Mouse (Mus musculus) gastrocnemius, adult 8-10 months (tissue): ENCODE data around the gene Iba57. TPM values are rescaled to one million over a fixed set of nuclear protein-coding genes. Genes with fewer than 3 reads are reported as not detected.

ENCODE experiments used
- DNase-seq, 2 experiments: peaks; one replicate each; pipeline ENCODE4 v3.0.0; 2022; ENCODE audit warnings: low spot score in 2 of 2
- total RNA-seq, 4 experiments: library from RNA; stranded (reverse); gene quantifications; 2 replicates each; pipeline ENCODE4 v1.2.4; 2022

Gene Iba57
- total RNA-seq, 4 experiments from 2014 or later, result 6.1 to 7.4 (median 7.0) TPM

DNA sequence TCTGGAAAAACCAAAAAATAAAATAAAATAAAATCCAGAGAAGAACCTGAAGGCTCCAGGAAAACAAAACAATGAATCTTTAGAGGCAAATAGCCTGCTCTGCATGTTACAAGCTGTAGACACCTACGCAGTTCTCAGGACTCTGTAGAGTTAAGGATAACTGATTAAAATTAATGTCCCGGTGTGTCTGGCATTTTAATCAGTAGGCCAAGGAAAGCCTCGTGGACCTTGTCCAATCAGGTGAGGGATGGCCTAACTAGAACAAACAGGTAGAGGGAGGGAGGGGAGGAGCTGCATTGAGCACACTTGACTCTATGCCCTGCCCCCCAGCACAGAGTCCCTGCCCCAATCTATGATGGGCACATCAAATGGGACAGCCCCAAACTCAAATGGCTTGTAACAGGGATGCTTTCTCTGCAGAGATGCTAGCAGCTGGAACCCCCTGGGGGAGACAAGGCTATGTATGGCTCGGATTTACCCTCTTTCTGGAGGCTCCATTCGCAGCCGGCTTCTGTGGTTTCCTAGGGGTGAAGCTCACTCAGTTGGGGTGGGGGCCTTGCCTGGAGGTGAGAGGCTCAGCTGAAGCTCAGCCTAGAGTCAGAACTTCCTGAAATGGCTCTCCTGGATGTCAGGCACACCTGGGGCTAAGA, 10.8 kb upstream of the Iba57 start:
- DNase-seq, result no peak

DNA sequence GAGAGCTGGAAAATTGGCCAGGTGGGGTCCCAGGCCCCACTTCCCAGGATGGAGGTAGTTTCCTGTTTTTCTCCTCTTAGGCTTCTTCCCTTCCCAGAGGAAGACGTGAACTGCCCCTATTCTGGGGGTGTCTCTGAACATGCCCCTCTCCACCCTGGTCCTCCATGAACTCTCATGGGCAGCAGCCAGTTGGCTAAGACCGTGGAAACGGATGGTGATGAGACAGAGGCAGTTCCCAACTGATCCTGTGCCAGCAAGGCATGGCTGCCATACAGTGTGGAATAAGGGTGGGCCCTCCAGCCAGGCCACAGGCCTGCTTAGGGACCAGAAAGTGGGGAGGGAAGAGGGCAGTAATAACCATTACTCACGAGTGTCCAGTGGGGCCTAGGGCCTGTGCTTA, 7.0 kb upstream of the Iba57 start:
- DNase-seq, result no peak

DNA sequence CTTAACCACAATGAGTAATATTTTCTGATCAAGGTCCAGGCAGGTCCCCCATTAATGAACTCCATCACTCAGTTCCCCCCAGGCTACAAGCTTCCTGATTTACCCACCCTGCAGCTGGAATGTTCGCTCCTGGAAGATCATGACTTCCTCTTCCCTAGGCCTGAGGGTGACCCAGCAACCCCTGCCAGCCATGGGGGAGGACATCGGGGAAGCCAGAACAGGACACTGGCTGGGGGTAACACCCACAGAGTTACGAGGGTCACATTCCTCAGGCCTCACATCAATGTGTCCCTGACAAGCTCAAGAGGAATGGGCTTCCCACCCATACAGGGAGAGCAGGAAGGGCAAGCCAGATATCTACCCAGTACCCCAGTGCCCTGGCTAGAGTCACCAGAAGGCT, 6.3 kb upstream of the Iba57 start:
- DNase-seq, result no peak

DNA sequence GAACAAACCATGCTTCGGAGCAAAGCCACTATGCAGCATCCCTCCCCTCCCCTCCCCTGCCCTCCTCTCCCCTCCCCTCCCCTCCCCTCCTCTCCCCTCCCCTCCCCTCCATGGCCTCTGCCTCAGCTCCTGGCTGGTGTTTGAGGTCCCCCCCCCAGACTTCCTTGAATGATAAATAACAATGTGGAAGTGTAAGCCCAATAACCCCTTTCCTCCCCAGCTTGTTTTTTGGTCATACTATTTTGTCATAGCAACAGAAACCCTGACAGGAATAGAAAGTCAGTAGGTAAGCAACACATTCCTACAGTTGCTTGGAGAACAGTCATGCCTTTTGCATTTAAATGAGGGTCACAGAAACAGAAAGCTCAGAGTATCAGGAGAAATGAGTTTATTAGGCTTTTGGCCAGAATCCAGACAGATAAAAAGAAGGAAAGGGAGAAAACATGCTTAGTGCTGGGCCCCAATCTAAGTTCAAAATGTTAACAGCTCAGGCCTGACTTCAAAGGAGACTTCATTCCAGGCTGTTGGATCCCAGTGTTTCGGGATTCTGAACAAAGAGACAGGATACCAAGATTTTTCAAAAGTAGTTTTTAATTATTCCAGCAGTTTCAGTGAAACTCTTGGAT, 2.2 kb upstream of the Iba57 start:
- no peak for DNase-seq

DNA sequence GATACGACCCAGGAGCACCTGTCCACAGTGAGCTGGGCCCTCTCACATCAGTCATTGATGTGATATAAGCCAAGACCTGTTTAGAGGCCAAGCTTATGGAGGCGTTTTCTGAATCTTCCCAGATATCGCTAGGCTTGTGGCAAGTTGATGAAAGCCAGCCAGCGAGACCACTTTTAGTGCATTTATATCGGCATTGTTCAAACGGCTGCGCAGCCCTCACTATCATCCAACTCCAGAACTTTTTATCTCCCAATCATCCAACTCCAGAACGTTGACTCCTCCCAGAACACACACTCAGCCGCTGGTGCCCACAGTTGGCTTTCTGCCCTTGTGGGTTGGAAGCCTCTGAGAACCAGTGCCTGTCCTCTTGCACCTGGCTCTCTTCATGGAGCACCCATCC, 845 bp upstream of the Iba57 start:
- no peak for DNase-seq

DNA sequence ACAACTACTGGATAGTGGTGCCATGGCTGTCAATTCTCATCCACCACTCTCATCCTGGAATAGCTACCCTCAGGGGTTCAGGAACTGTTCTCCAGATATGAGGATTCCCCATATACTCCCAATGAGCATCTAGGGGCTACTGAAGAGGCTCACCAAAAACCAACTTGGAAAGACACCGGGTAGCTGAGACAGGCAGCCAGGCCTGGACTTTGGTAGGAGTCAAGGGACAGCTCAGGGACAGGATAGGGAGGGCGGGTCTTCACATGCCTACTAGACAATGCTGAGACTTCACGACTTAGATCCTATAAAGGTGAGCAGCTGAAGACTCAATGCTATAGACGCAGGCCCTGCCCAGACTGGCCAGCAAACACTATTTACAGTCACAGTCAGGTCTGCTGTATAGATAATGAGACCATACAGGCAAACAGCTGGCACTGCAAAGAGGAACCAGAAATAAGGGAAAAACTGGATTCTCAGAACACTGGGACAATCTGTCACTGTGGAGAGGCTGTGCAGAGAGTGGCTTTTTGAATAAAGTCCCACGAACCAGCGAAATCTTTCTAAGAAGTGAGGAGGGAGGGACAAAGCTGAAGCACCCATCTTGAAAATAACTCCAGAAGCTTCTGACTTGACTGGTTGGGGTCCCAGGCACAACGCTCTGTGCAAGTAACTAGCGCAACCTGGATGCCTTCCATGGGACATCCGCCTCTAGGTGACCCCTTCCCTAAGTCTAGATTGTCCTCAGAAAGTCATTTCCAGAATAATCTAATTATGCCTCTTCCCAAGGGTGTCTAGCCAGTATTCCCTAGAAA, 890 bp downstream of the Iba57 start:
- no peak for DNase-seq

DNA sequence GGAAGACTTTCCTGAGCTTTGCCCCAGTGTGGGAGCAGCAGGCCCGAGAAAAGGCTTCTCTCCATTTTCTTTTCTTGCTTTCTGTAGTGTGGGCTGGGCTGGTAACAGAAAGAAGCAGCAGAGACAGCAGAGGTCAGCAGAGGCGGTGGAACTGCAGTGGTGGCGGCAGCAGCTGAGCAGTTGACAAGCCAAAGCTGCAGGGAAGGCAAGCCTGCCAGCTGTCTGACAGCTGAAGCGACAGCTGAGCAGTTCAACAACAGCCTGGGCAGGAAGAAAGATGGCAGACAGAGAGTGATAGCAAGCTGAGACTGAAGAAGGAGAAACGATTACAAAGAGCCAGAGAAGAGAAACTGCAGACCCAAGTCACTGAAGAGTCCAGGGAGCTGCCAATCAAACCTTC, 2.1 kb downstream of the Iba57 start:
- DNase-seq, result peak; percentile 31 to 61

DNA sequence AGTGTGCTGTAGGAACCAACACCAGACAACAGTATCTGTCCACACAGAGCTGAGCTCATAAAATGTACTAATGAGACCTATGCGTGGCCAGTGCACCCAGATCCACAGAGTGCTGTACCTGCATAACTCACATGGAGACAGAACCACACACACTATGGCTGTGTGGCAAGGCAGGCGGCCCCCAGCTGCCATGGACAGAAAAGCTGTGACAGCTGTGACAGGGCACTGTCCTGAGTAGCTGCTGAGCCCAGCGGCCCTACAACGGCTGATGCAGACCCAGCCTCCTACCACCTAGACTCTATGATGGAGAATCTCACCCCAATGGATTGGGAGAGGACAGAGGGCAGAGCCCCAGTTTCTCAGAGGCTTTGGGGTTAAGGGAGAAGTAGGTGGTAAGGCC, 4.0 kb downstream of the Iba57 start:
- DNase-seq, result no peak

DNA sequence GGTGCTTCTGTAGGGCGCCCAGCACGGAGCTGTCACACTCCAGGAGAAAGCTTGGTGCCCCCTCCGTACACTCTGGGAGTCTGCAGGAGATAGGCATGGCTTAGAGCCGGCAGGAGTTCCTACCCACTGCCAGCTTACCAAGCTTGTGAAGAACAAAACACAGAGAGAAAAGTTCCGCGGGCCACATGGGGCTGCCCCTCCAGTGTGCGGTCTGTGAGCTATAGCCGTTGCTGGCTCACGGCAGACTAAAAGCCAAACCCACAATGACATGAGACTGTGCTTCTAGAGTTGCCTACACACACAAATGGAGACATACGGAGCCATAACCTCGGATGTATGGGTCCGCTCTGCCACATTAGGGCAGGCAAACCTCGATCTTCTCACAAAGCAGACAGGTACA, 4.4 kb downstream of the Iba57 start:
- no peak for DNase-seq

DNA sequence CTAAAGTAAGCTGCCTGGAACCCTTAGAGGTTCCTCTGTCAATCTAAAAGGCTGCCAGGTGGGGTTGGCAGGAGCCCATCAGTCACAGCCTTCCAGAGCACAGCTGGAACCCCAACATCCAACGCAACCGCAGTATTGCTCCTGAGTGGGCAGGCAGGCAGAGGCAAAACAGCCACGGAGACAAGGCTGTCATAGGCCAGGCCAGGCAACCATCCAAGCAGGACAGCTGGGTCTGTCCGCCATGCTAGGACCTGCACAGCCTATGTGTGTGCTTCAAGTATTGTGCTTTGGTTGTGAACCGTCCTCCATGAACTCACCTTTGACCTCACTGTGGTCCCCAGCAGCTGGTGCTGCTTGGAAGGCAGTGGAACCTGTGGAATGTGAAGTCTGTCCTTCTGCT, 7.6 kb downstream of the Iba57 start:
- no peak for DNase-seq

DNA sequence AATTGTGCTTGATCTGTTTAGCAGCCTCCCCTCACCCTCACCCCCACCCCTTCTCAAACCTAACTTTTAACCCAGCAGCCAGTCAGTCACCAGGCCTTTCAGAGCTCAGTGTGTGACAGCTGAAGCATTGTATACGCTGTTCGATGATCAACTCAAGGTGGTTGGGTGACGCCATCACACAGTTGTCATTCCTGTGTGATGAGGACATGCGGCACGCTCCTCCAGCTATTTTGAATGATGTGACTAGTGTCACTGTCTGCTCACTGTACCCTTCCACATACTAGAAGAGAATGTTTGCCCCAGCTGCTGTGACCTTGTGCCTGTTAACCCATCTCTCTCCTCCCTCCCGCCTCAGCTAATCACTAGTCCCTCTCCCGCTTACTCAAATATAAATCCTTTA, 9.3 kb downstream of the Iba57 start:
- no peak for DNase-seq

DNA sequence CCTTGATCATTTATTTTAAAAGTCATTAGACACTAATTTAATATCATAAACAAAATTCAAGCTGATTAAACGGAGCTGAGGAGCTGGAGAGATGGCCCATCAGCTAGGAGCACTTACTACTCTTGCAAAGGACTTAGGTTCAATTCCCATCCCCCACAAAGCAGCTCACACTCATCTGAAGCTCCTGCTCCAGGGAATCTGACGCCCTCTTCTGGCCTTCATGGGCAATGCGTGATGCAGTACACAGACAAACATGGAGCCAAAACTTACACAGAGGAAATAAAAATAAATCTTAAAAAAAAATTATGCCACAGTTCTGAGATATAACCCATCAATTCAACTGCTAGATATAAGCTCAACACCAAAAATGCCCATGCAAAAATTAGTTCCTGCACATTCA, 11.8 kb downstream of the Iba57 start:
- DNase-seq, result no peak

DNA sequence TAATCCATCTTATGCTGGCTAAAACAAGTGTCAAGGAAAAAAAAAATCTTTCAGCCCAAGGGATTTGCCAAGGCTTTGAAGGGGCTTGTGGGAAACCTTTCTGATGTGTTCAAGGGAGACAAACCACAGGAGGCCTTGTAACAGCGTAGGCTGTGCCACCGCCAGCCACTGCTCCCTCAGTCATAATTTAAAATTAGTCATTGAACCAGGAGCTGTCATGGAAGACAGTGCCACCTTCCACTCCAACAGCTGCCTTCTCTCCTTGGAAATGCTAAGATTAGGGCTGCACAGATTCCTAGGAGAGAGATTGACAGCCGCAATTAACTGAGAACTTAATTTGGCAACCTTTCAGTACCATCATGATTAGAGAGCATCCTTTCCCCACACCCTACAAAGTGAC, 14.2 kb downstream of the Iba57 start:
- DNase-seq, result no peak

DNA sequence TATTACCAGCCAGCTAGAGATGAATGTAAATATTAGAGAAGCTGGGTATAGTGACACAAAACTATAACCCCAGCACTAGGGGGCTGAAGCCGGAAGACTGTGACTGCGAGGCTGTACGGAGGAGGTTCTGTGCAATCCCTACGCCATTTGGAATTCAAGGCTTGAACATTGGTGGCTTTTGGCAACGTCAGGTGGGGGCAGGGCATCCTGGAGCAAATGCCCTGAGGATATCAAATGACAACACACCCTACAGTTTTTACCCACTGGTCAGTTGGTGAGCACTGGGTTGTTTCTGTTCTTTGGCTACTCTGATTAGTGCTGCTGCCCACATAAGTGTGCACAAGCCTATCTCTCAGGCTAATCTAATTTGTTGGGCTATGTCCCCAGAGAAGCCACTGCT, 20.6 kb downstream of the Iba57 start:
- DNase-seq, result no peak

DNA sequence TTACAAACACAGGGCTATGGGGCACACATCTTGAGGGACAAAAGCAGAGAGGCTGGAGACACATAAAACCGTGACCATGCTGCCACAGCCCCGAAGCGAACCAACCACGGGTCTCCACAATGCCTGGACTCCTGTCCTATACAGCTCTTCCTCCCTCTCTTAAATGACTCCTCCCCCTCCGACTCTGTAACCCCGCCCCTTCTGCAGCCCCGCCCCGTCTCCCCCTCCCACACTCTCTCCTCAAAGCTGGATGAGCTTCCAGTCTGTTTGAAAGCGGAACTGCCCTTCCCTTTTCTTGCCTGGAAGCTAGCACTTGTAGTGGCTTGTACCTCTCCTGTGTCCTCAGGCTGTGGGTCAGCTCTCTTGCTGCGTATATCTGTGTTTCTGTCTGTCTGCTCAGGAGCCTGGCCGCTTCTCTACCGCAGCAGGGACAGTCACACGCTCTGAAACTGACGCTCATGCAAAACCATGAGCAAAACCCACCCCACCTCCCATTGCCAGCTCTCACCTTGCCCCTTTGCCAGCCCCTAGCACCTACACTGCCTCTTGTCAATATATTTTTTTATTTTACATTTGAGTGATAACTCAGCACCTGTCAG, 21.7 kb downstream of the Iba57 start:
- no peak for DNase-seq

DNA sequence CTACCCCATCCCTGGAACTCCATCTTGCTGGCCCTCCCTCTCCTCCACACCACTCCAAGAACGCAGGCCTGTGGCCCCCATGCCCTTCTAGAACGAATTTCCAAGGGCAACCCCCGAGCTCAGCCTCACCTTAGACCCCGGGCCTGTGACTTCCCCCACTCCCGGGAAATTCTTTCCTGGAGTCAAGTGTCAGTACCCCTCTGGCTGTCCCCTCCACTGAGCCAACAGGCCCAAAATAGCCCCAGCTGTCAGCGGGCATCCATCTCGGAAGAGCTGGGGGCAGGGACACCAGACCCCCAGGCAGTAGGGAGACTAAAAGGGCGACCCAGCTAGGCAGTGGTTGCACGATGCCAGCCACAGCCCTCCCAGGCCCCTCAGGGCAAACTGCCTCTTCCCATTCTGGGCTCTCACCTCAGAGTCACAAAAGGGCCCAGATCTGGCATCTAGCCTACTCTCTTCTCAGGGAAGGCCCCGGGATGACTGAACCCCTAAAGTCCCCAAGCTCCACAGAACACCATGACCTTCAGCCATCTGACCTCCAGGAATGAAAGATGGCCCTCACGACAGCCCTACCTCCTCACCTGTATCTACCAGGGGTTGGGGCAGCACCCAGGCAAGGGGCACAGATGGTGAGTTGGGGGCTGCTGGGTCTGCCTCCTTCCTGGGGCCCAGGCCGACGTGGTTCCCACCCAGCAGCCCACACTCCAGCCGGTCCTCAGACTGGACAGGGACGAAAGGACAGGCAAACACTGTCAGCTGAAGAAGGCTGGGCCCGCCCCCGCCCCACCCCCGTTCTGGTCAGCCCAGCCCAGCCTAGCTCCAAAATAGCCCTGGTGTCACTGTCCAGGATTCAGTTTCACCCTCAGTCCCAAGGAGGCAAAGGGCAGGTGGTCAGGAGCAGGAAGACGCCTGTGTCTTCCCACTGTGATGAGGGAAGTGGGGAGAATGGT, 24.7 kb downstream of the Iba57 start:
- DNase-seq, result peak; percentile 58 to 75

DNA sequence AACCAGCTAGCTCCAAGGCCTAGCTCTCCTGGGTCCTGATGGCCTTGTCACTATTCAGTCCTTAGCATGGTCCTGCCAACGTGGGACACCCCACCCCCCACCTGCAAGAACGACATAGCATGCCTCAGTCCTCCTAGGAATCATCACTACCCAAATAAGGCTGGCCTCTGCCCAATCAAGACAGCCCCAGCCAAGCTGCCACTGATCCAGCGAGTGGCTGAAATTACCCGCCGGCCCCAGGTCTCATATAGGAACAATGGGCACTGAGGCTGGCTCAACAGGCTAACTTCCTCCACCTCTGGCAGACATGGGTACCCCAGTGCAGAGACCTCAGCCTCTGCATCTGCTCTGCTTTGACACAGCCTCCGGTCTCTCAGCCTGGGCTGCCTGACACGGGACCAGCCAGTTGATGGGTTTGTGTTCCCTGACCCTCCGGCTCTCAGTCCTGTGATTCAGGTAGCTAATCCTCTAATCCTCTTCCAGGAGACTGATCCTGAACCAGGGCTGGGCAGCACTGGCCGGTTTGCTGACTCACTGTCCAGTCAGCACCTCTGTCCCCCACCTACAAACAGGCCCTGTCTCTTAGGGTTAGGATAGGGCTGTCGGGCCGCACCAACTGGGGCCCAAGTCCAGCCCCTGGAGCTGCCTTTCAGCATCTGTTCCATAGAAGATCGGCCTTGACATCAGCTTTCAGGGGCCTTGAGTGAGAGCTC, 26.4 kb downstream of the Iba57 start:
- peak; percentile 40 to 47 for DNase-seq

DNA sequence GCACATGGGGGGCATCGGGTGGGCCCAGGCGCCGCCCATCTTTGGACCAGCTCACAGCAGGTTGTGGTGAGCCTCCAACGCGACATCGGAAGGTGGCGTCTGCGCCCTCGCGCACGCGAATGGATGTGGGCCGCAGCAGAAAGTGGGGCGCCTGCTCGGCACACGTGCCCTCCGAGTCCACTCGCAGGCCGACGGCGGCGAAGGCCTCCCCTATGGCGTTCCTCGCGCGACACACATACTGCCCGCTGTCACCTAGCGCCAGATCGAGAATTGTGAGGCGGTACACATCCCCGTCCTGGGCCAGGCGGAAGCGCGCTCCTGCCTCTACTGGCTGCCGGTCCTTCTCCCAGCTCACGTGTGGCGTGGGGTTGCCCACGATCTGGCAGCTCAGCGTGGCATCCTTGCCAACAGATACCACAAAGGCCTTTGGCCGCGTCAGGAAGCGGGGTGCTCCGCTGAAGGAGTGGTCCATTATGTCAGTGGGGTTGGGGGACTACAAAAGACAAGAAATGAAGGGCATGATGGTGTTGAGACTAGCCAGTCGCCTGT, 27.6 kb downstream of the Iba57 start, which contains the start of gene Obscn:
TSS of gene Obscn (minus strand) at position 499 of the 549 bp plus-strand sequence.
- peak in 1 of 2 experiments; percentile 34 for DNase-seq

DNA sequence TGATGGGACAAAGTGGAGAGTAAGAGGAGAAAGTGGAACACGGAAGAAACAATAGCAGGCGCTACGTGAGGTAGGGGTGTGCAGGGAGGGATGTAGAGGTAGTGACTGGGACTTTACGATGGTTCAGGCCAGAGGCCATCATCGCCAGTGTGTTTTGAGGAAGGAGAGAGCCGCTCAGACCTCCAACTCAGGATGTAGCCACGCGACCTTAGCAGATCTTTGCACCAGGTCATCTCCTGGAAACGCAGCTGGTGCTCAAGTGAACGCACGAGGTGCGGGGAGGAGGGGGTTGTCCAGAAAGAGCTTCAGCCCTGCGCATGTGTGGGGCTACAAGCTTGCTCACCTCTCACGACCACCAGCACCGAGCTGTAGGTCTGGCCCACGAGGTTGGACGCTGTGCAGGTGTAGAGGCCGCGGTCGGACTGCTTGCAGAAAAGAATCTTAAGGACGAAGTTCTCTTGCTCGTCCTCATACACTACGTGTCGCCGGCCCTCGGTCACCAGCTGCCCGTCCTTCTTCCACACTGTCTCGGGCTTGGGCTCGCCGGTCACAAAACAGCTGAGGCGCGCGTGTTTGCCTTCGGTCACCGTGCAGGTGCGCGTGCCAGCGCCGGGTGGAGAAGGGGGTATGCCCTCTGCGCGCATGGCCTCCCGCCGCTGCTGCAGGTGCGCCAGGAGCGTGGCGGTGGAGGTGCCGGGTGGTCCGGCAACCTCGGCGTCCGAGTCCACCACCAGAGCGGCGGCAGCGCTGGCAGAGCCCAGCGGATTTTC, 28.3 kb downstream of the Iba57 start:
- DNase-seq, result no peak
